Mouse (Mus musculus): ENCODE measurements around the gene Il1rl2. TPM values are rescaled to one million over a fixed set of nuclear protein-coding genes. Genes with fewer than 3 reads are reported as not detected.

Il1rl2 gene
- polyA plus RNA-seq, 1 experiment from 2014 or later = 0.64 TPM

GRCm38 (mm10) chr1:40399639-40400038 lies 75.2 kb downstream of the Il1rl2 start:
- no peaks in the 10 kb centered on the region for H3K9me3 ChIP-seq (replicated peaks)
- no peak for DNase-seq (ENCODE audit: low spot score)
- H3K27ac ChIP-seq (replicated peaks) = no peak overlapping the region
- no peaks in the 10 kb centered on the region for H3K4me1 ChIP-seq
- no peaks in the 10 kb centered on the region for H3K36me3 ChIP-seq
- no peak overlapping the region for H3K4me3 ChIP-seq
- no peaks in the 10 kb centered on the region for H3K27me3 ChIP-seq (ENCODE audit: low read depth, poor library complexity, severe bottlenecking)
- 92% methylated on average over 6 of the region's 6 CpGs for WGBS

GRCm38 (mm10) chr1:40404682-40405081 lies 80.3 kb downstream of the Il1rl2 start:
- Histone ChIP-seq H3K4me1 (no peaks in the 10 kb centered on the region), H3K27me3 (ENCODE audit: low read depth, poor library complexity, severe bottlenecking) (no peaks in the 10 kb centered on the region), H3K27ac (replicated peaks) (no peak overlapping the region), H3K9me3 (replicated peaks) (no peaks in the 10 kb centered on the region), H3K36me3 (no peaks in the 10 kb centered on the region), H3K4me3 (no peak overlapping the region)
- WGBS = 85% methylated on average over 7 of the region's 7 CpGs
- DNase-seq (ENCODE audit: low spot score) = no peak

GRCm38 (mm10) chr1:40409882-40410281 lies 85.5 kb downstream of the Il1rl2 start:
- no peaks in the 10 kb centered on the region for H3K36me3 ChIP-seq
- H3K4me1 ChIP-seq = no peaks in the 10 kb centered on the region
- H3K9me3 ChIP-seq (replicated peaks) = no peaks in the 10 kb centered on the region
- DNase-seq (ENCODE audit: low spot score) = no peak
- H3K27me3 ChIP-seq (ENCODE audit: low read depth, poor library complexity, severe bottlenecking) = no peaks in the 10 kb centered on the region
- no peak overlapping the region for H3K27ac ChIP-seq (replicated peaks)
- WGBS = 60% methylated on average over 1 of the region's 1 CpGs
- no peak overlapping the region for H3K4me3 ChIP-seq

GRCm38 (mm10) chr1:40413039-40413438 lies 88.6 kb downstream of the Il1rl2 start:
- Histone ChIP-seq H3K4me1 (no peaks in the 10 kb centered on the region), H3K36me3 (no peaks in the 10 kb centered on the region), H3K4me3 (no peak overlapping the region), H3K9me3 (replicated peaks) (no peaks in the 10 kb centered on the region), H3K27ac (replicated peaks) (no peak overlapping the region), H3K27me3 (ENCODE audit: low read depth, poor library complexity, severe bottlenecking) (no peaks in the 10 kb centered on the region)
- WGBS = 91% methylated on average over 1 of the region's 1 CpGs
- no peak for DNase-seq (ENCODE audit: low spot score)

GRCm38 (mm10) chr1:40414276-40414675 lies 89.9 kb downstream of the Il1rl2 start:
- H3K36me3 ChIP-seq = no peaks in the 10 kb centered on the region
- H3K9me3 ChIP-seq (replicated peaks) = no peaks in the 10 kb centered on the region
- H3K27me3 ChIP-seq (ENCODE audit: low read depth, poor library complexity, severe bottlenecking) = no peaks in the 10 kb centered on the region
- 89% methylated on average over 7 of the region's 7 CpGs for WGBS
- no peaks in the 10 kb centered on the region for H3K4me1 ChIP-seq
- H3K27ac ChIP-seq (replicated peaks) = no peak overlapping the region
- no peak for DNase-seq (ENCODE audit: low spot score)
- no peak overlapping the region for H3K4me3 ChIP-seq

GRCm38 (mm10) chr1:40414863-40415656 lies 90.7 kb downstream of the Il1rl2 start:
- H3K4me3 ChIP-seq = no peak overlapping the region
- H3K27ac ChIP-seq (replicated peaks) = no peak overlapping the region
- no peaks in the 10 kb centered on the region for H3K27me3 ChIP-seq (ENCODE audit: low read depth, poor library complexity, severe bottlenecking)
- no peaks in the 10 kb centered on the region for H3K36me3 ChIP-seq
- WGBS = 72% methylated on average over 7 of the region's 7 CpGs
- no peak for DNase-seq (ENCODE audit: low spot score)
- no peaks in the 10 kb centered on the region for H3K9me3 ChIP-seq (replicated peaks)
- H3K4me1 ChIP-seq = no peaks in the 10 kb centered on the region

GRCm38 (mm10) chr1:40417034-40417433 lies 92.6 kb downstream of the Il1rl2 start:
- no peak overlapping the region for H3K27ac ChIP-seq (replicated peaks)
- no peaks in the 10 kb centered on the region for H3K4me1 ChIP-seq
- no peak for DNase-seq (ENCODE audit: low spot score)
- no peaks in the 10 kb centered on the region for H3K9me3 ChIP-seq (replicated peaks)
- WGBS = 94% methylated on average over 2 of the region's 2 CpGs
- H3K4me3 ChIP-seq = no peak overlapping the region
- no peaks in the 10 kb centered on the region for H3K36me3 ChIP-seq
- no peaks in the 10 kb centered on the region for H3K27me3 ChIP-seq (ENCODE audit: low read depth, poor library complexity, severe bottlenecking)

Other genes with a start within 250 kb of the Il1rl2 start
- 0.53 and 0.75 TPM in 2 replicates for gene Il1r1, start 99.5 kb upstream of the Il1rl2 start, polyA plus RNA-seq (2016; fragmentation: Nextera tagmentation; extraction: Ambion mirVana)
- gene Il1rl1, start 105.0 kb downstream of the Il1rl2 start, polyA plus RNA-seq (2016; fragmentation: Nextera tagmentation; extraction: Ambion mirVana) = 0.11 TPM in 1 of 2 replicates, not detected in the other
- gene Il18r1, start 140.9 kb downstream of the Il1rl2 start, polyA plus RNA-seq (2016; fragmentation: Nextera tagmentation; extraction: Ambion mirVana) = not detected in 2 replicates
- gene Il18rap, start 190.8 kb downstream of the Il1rl2 start, polyA plus RNA-seq (2016; fragmentation: Nextera tagmentation; extraction: Ambion mirVana) = 0.10 TPM in 1 of 2 replicates, not detected in the other

All from midbrain, embryonic 10.5 days (tissue).